Mouse (Mus musculus) large intestine, adult 2 months (tissue): ENCODE data around the gene Birc2. TPM values are rescaled to one million over a fixed set of nuclear protein-coding genes. Genes with fewer than 3 reads are reported as not detected.
"Not testable (repeated sequence)": the region's sequence is repeated elsewhere in the genome, so short reads cannot be mapped to it uniquely, and the experiment has no call there.

Experiments used
- DNase-seq: peaks from one replicate; pipeline ENCODE4 v3.0.0-alpha.2; 2012; ENCODE audit warnings: low read depth, low spot score
- WGBS: fragments of 180-500 bp; shearing (Covaris S2); methylation state at CpG from one replicate; pipeline ENCODE4 v1.1.7; 2018; 5-methylcytosine and 5-hydroxymethylcytosine counted together
- polyA plus RNA-seq: library from polyadenylated mRNA; depleted of rRNA; stranded (reverse); fragments of >200 nt; gene quantifications from 2 replicates; pipeline ENCODE4 v1.2.3, GENCODE M21; 2012; rRNA removed

Birc2 gene
- polyA plus RNA-seq = 9.4 and 15.0 TPM in 2 replicates

- peak; percentile 92 for DNase-seq
- under 1% methylated on average over 68 of the region's 68 CpGs for WGBS
These were observed at the start of gene Birc2 for GRCm38 (mm10) chr9:7836905-7837805. Birc2 (minus strand) TSS chr9:7837064.

- no peak for DNase-seq
- WGBS = 97% methylated on average over 3 of the region's 3 CpGs
These were observed 47.5 kb upstream of the Birc2 start for GRCm38 (mm10) chr9:7884346-7884745.

DNA sequence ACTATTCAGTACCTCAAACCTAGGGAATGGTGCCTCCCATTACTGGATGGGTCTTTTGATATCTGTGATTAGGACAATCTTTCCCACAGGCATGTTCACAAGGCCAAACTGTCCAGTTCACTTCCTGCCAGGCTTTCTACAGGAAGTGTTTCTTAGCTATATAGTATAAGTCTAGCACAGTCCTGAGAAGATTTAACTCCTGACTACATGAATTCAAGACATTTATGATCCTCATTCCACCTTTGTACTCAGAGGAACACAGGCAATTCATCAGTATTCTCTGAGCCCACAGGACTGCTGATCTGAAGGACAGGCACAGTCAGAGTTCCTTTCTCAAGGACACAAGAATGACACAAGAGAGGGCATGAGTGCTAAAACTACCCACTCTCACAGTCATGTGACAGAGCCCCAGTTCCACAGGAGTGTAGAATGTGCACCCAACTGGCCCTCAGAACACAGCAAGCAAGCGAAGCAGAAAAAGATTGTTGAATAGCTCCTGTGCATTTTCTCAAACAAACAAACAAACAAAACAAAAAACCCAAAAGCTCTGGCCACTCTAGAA, 45.5 kb upstream of the Birc2 start:
- DNase-seq = no peak
- 87% methylated on average over 1 of the region's 1 CpGs for WGBS

GRCm38 (mm10) chr9:7873511-7874211, 36.8 kb upstream of the Birc2 start:
- DNase-seq = no peak
- 75% methylated on average over 8 of the region's 8 CpGs for WGBS

- peak; percentile 72 for DNase-seq
- WGBS = under 1% methylated on average over 26 of the region's 26 CpGs
These were observed 36.0 kb upstream of the Birc2 start, which contains the start of gene Birc3 for GRCm38 (mm10) chr9:7872775-7873439. Birc3 (minus strand) TSS chr9:7873186.

DNA sequence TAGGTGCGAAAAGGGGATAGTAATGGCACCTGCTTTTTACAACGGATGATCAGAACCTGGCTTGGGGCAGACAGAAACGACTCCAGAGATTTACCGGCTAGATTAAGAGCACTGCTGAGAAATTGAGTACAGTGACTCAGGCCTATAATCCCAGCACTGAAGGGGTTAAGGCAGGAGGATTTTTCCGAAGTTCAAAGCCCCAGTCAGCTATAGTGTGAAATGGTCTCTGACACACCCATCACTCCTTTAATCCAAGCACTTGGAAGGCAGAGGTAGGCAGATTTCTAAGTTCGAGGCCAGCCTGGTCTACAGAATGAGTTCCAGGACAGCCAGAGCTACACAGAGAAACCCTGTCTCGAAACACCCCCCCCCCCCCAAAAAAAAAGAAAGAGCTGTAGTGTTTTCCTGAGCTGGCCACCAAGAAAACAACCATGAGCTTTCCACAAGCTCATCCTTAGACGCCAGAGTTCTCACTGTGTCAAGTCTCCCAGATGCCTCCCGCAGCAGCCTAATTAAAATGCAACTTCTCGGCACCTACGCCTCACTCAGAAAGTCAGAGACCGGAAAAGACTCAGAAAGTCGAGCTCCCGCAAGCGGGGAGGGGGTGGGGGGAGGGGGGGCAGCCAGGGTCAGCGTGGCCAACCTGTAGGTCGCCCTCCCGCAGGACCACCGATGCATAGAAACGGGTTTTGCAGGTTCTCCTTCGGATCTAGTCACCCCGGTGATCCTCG, 35.3 kb upstream of the Birc2 start:
- DNase-seq = no peak
- 9% methylated on average over 23 of the region's 23 CpGs for WGBS

GRCm38 (mm10) chr9:7871316-7872043, 34.6 kb upstream of the Birc2 start:
- DNase-seq = no peak
- 21% methylated on average over 4 of the region's 4 CpGs for WGBS

- 42% methylated on average over 10 of the region's 10 CpGs for WGBS
- no peak for DNase-seq
These were observed 33.9 kb upstream of the Birc2 start for GRCm38 (mm10) chr9:7870556-7871315.

- no peak for DNase-seq
- 85% methylated on average over 4 of the region's 4 CpGs for WGBS
These were observed 32.1 kb upstream of the Birc2 start for GRCm38 (mm10) chr9:7868838-7869491.

DNA sequence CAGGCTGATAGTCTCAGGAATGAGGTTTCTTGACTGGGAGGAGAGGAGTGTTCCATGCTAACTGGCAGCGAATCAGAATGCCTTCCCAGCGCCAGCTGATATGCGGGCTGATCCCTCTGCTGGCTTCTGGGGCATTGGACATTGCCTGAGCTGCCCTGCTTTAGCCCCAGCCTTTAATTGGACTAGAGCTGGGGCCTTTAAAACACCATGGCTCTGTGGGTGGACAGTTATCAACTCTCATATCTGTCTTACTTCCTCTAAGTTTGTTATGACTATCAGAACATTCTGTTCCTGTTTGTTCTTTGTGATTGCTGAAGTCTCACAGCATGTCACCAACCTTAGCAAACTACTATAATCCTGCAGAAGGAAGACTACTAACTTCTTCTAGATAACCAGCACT, 31.1 kb upstream of the Birc2 start:
- 90% methylated on average over 3 of the region's 3 CpGs for WGBS
- DNase-seq = no peak

- WGBS = 93% methylated on average over 2 of the region's 2 CpGs
- not testable (repeated sequence) for DNase-seq
These were observed 30.1 kb upstream of the Birc2 start for GRCm38 (mm10) chr9:7866981-7867380.

GRCm38 (mm10) chr9:7860976-7861375, 24.1 kb upstream of the Birc2 start:
- no peak for DNase-seq
- WGBS = 83% methylated on average over 5 of the region's 5 CpGs

- no peak for DNase-seq
- WGBS = 71% methylated on average over 3 of the region's 3 CpGs
These were observed 19.0 kb upstream of the Birc2 start for GRCm38 (mm10) chr9:7855912-7856311.

- WGBS = 43% methylated on average over 1 of the region's 1 CpGs
- no peak for DNase-seq
These were observed 18.5 kb upstream of the Birc2 start for GRCm38 (mm10) chr9:7855374-7855773.

GRCm38 (mm10) chr9:7854196-7854595, 17.3 kb upstream of the Birc2 start:
- DNase-seq = not testable (repeated sequence)
- WGBS = 91% methylated on average over 14 of the region's 14 CpGs

- 78% methylated on average over 4 of the region's 4 CpGs for WGBS
- no peak for DNase-seq
These were observed 15.7 kb upstream of the Birc2 start for GRCm38 (mm10) chr9:7852346-7853230.
